Mouse (Mus musculus): ENCODE results near the gene Podxl2.

- TF ChIP-seq CTCF (IDR thresholded peaks at IDR 0.05; ENCODE audit: low read depth) (no peak), EP300 (IDR thresholded peaks at IDR 0.05; ENCODE audit: low read depth) (no peak)
These were observed 26.6 kb upstream of the Podxl2 start for GRCm38 (mm10) chr6:88901471-88901870.

Measured in liver, postnatal 0 days (tissue).